Mouse (Mus musculus) bone marrow macrophage, adult 2 months (primary cell): ENCODE measurements at regions not wholly inside any gene's neighbourhood (a gene's known extent, or its start where the extent isn't known, plus 50 kb on each side); places are given as distances from the start of the nearest gene placed in this dataset.

ENCODE experiments used
- CTCF ChIP-seq: IDR thresholded peaks from 2 replicates; pipeline ENCODE4 v1.5.1; 2012; ENCODE audit warnings: low read depth, mild to moderate bottlenecking, low read length, moderate library complexity
- POLR2A ChIP-seq: IDR thresholded peaks from 2 replicates; pipeline ENCODE4 v1.6.1; 2012; ENCODE audit warnings: mild to moderate bottlenecking, low read depth, low read length, borderline replicate concordance

GRCm38 (mm10) chr5:33548800-33549199 lies 80.6 kb downstream of the Fam53a start:
- TF ChIP-seq CTCF (no peak), POLR2A (no peak)
